Mouse (Mus musculus): ENCODE data around the gene Zc3h12b. TPM values are rescaled to one million over a fixed set of nuclear protein-coding genes. Genes with fewer than 3 reads are reported as not detected.

Zc3h12b gene
- total RNA-seq, 2 experiments from 2014 or later, result 5.3 to 6.0 TPM

Other genes with a start within 250 kb of the Zc3h12b start
- 1 to 10 TPM; 1.0 to 2.9 TPM for gene Asb12, start 153.7 kb upstream of the Zc3h12b start, total RNA-seq (2021)
- not detected for gene Pfn5, start 153.6 kb upstream of the Zc3h12b start, total RNA-seq (2021)
- 1 to 10 TPM; 6.1 to 8.1 TPM for gene Zc4h2, start 53.2 kb upstream of the Zc3h12b start, total RNA-seq (2021)
- 10 to 100 TPM; 53.3 to 57.3 TPM for gene Las1l, start 245.3 kb downstream of the Zc3h12b start, total RNA-seq (2021)

Data from adrenal gland, postnatal 4 days (tissue).